11 mouse cellular contexts compared by ENCODE assay signal in genomic region chr1:161663351-161663750, GRCm38 (mm10).
"Had no signal": no experiment of that assay in that cellular context is flagged by ENCODE, and none has a peak within 500 bp of the region (broad histone marks: within the 10 kb centered on the region; RNA-seq: fewer than 3 reads in every experiment).

No protein-coding gene starts in this region.

- DNase-seq: retina, postnatal 1 day; right cerebral cortex, postnatal 14 days; right cerebral cortex, postnatal 25 days; right cerebral cortex, postnatal 4 days; spleen, adult 18-20 months; thymus, adult 18-20 months; thymus, adult 2 months; thymus, postnatal 14 days; thymus, postnatal 25 days; thymus, postnatal 36 days; thymus, postnatal 4 days had no signal
